Mouse (Mus musculus): ENCODE measurements around the gene Ppl.

- TF ChIP-seq CTCF (IDR thresholded peaks at IDR 0.05; ENCODE audit: control insufficient read depth, insufficient read depth, insufficient read length) (no peak), MYOD1 (IDR thresholded peaks at IDR 0.05; ENCODE audit: control insufficient read depth, insufficient read length, low read depth) (no peak)
Observed at GRCm38 (mm10) chr16:5113002-5113550, 19.1 kb downstream of the Ppl start.

All from C2C12 (cell line).